Mouse (Mus musculus) CH12.LX (cell line): Measurements from ENCODE around the gene Slc26a8. TPM values are rescaled to one million over a fixed set of nuclear protein-coding genes. Genes with fewer than 3 reads are reported as not detected.

Experiments
- DNase-seq: peaks from one replicate; pipeline ENCODE4 v3.0.0-alpha.2; 2013; ENCODE audit errors: extremely low read depth
- H3K27ac ChIP-seq: 2 replicates; pipeline ENCODE4 v1.5.1; 2012; ENCODE audit warnings: low read depth, mild to moderate bottlenecking, control low read depth, moderate library complexity; ENCODE audit not compliant: insufficient read depth
- H3K27me3 ChIP-seq: replicated peaks from 2 replicates; pipeline ENCODE3; 2012; ENCODE audit warnings: inconsistent platforms
- H3K36me3 ChIP-seq, 2 experiments: replicated peaks in 1 of 2; 2 replicates each; pipeline versions ENCODE3 to v1.6.1; 2012; ENCODE audit warnings: inconsistent platforms in 1 of 2, low read length in 1 of 2, mild to moderate bottlenecking in 1 of 2, mixed read lengths in 1 of 2, moderate library complexity in 1 of 2; ENCODE audit not compliant: control insufficient read depth in 1 of 2, insufficient read depth in 1 of 2
- H3K4me1 ChIP-seq, 2 experiments: 2 replicates each; pipeline ENCODE4 v1.6.1; 2012; ENCODE audit warnings: inconsistent platforms in 1 of 2, moderate library complexity in 1 of 2; ENCODE audit not compliant: insufficient read depth in 2 of 2, control insufficient read depth in 1 of 2
- H3K4me2 ChIP-seq: 2 replicates; pipeline ENCODE4 v1.6.1; 2012; ENCODE audit warnings: low read depth, mild to moderate bottlenecking, control low read depth; ENCODE audit not compliant: poor library complexity, insufficient read depth, severe bottlenecking
- H3K4me3 ChIP-seq, 3 experiments: fragments of 150-350 bp in 1 of 3; sonication (generic) in 1 of 3; replicated peaks in 1 of 3; 2 replicates each; pipeline versions ENCODE3 to v1.5.1; 2011 to 2012; ENCODE audit warnings: low read depth in 2 of 3, low read length in 2 of 3, mild to moderate bottlenecking in 2 of 3, moderate library complexity in 2 of 3, control low read depth in 1 of 3, improper control_type of control experiment in 1 of 3, inconsistent platforms in 1 of 3, mixed read lengths in 1 of 3; ENCODE audit not compliant: poor library complexity in 1 of 3
- H3K79me2 ChIP-seq: replicated peaks from 2 replicates; pipeline ENCODE4 v1.6.1; 2012; ENCODE audit warnings: mild to moderate bottlenecking, moderate library complexity; ENCODE audit not compliant: control insufficient read depth, poor library complexity, insufficient read depth, severe bottlenecking; ENCODE audit errors: extremely low read depth
- H3K9ac ChIP-seq: 2 replicates; pipeline ENCODE4 v1.6.1; 2012; ENCODE audit warnings: low read depth, mild to moderate bottlenecking, control low read depth, moderate library complexity; ENCODE audit not compliant: insufficient read depth
- H3K9me3 ChIP-seq: replicated peaks from 2 replicates; pipeline ENCODE3; 2012; ENCODE audit warnings: low read length, inconsistent platforms, mixed read lengths
- BHLHE40 ChIP-seq: IDR thresholded peaks from 2 replicates; pipeline ENCODE4 v1.6.1; 2011; ENCODE audit warnings: mild to moderate bottlenecking, low read depth, low read length, improper control_type of control experiment
- CHD1 ChIP-seq: IDR thresholded peaks from 2 replicates; pipeline ENCODE4 v1.6.1; 2012; ENCODE audit warnings: low read depth, low read length, improper control_type of control experiment, inconsistent platforms
- CHD2 ChIP-seq: IDR thresholded peaks from 2 replicates; pipeline ENCODE4 v1.6.1; 2011; ENCODE audit warnings: low read length, improper control_type of control experiment
- CTCF ChIP-seq, 2 experiments: IDR thresholded peaks in 1 of 2; conservative IDR thresholded peaks in 1 of 2; 2 replicates each; pipeline ENCODE4 v1.5.1; 2011 to 2012; ENCODE audit warnings: low read depth in 2 of 2, low read length in 2 of 2, improper control_type of control experiment in 1 of 2, inconsistent platforms in 1 of 2, mild to moderate bottlenecking in 1 of 2, moderate library complexity in 1 of 2
- E2F4 ChIP-seq: IDR thresholded peaks from 2 replicates; pipeline ENCODE4 v1.6.1; 2011; ENCODE audit warnings: low read depth, low read length, improper control_type of control experiment; ENCODE audit not compliant: insufficient replicate concordance
- ELF1 ChIP-seq: IDR thresholded peaks from 2 replicates; pipeline ENCODE4 v1.6.1; 2014; ENCODE audit warnings: low read depth, mild to moderate bottlenecking, inconsistent platforms, low read length, improper control_type of control experiment
- EP300 ChIP-seq: IDR thresholded peaks from 2 replicates; pipeline ENCODE4 v1.6.1; 2011; ENCODE audit warnings: low read length, improper control_type of control experiment
- ETS1 ChIP-seq: conservative IDR thresholded peaks from 2 replicates; pipeline ENCODE4 v1.6.1; 2012; ENCODE audit warnings: low read depth, mild to moderate bottlenecking, inconsistent platforms, low read length, improper control_type of control experiment, moderate library complexity
- GABPA ChIP-seq: IDR thresholded peaks from 2 replicates; pipeline ENCODE4 v1.6.1; 2012; ENCODE audit warnings: low read depth, low read length, improper control_type of control experiment, inconsistent platforms; ENCODE audit not compliant: insufficient replicate concordance
- HCFC1 ChIP-seq: IDR thresholded peaks from 2 replicates; pipeline ENCODE4 v1.6.1; 2012; ENCODE audit warnings: low read depth, mild to moderate bottlenecking, inconsistent platforms, low read length, improper control_type of control experiment
- IRF4 ChIP-seq: IDR thresholded peaks from 2 replicates; pipeline ENCODE4 v1.6.1; 2014; ENCODE audit warnings: low read depth, mild to moderate bottlenecking, inconsistent platforms, low read length, improper control_type of control experiment
- JUN ChIP-seq: IDR thresholded peaks from 2 replicates; pipeline ENCODE4 v1.6.1; 2011; ENCODE audit warnings: low read depth, mild to moderate bottlenecking, low read length, improper control_type of control experiment, moderate library complexity; ENCODE audit not compliant: insufficient read depth
- JUND ChIP-seq: conservative IDR thresholded peaks from 2 replicates; pipeline ENCODE4 v1.6.1; 2011; ENCODE audit warnings: low read depth, low read length, improper control_type of control experiment
- KAT2A ChIP-seq: IDR thresholded peaks from 2 replicates; pipeline ENCODE4 v1.6.1; 2012; ENCODE audit warnings: low read length, improper control_type of control experiment, inconsistent platforms; ENCODE audit not compliant: insufficient replicate concordance
- MAFK ChIP-seq: IDR thresholded peaks from 2 replicates; pipeline ENCODE4 v1.6.1; 2011; ENCODE audit warnings: low read length, improper control_type of control experiment; ENCODE audit not compliant: insufficient replicate concordance
- MAX ChIP-seq: IDR thresholded peaks from 2 replicates; pipeline ENCODE4 v1.6.1; 2011; ENCODE audit warnings: low read length, improper control_type of control experiment
- MAZ ChIP-seq: IDR thresholded peaks from 2 replicates; pipeline ENCODE4 v1.6.1; 2012; ENCODE audit warnings: low read depth, mild to moderate bottlenecking, inconsistent platforms, low read length, improper control_type of control experiment, moderate library complexity
- MEF2A ChIP-seq: IDR thresholded peaks from 2 replicates; pipeline ENCODE4 v1.6.1; 2014; ENCODE audit warnings: low read depth, mild to moderate bottlenecking, inconsistent platforms, low read length, improper control_type of control experiment, borderline replicate concordance
- MXI1 ChIP-seq: IDR thresholded peaks from 2 replicates; pipeline ENCODE4 v1.6.1; 2011; ENCODE audit warnings: mild to moderate bottlenecking, low read depth, low read length, improper control_type of control experiment
- MYC ChIP-seq: IDR thresholded peaks from 2 replicates; pipeline ENCODE4 v1.6.1; 2011; ENCODE audit warnings: low read depth, mild to moderate bottlenecking, improper control_type of control experiment, low read length
- NELFE ChIP-seq: IDR thresholded peaks from 2 replicates; pipeline ENCODE4 v1.6.1; 2011; ENCODE audit warnings: low read depth, low read length, improper control_type of control experiment
- NRF1 ChIP-seq: IDR thresholded peaks from 2 replicates; pipeline ENCODE4 v1.6.1; 2014; ENCODE audit warnings: low read depth, mild to moderate bottlenecking, inconsistent platforms, low read length, improper control_type of control experiment, moderate library complexity
- PAX5 ChIP-seq: IDR thresholded peaks from 2 replicates; pipeline ENCODE4 v1.6.1; 2012; ENCODE audit warnings: low read length, inconsistent platforms, mixed read lengths
- POLR2A ChIP-seq: IDR thresholded peaks from 2 replicates; pipeline ENCODE4 v1.6.1; 2011; ENCODE audit warnings: low read depth, mild to moderate bottlenecking, improper control_type of control experiment, low read length
- POLR2AphosphoS2 ChIP-seq: IDR thresholded peaks from 2 replicates; pipeline ENCODE4 v1.6.1; 2011; ENCODE audit warnings: low read depth, low read length, improper control_type of control experiment
- RAD21 ChIP-seq: IDR thresholded peaks from 2 replicates; pipeline ENCODE4 v1.6.1; 2011; ENCODE audit warnings: low read depth, mild to moderate bottlenecking, low read length, improper control_type of control experiment, moderate library complexity
- RCOR1 ChIP-seq: conservative IDR thresholded peaks from 2 replicates; pipeline ENCODE4 v1.6.1; 2012; ENCODE audit warnings: low read depth, mild to moderate bottlenecking, inconsistent platforms, low read length, improper control_type of control experiment
- SIN3A ChIP-seq: IDR thresholded peaks from 2 replicates; pipeline ENCODE4 v1.6.1; 2012; ENCODE audit warnings: low read length, improper control_type of control experiment, inconsistent platforms
- SMC3 ChIP-seq: IDR thresholded peaks from 2 replicates; pipeline ENCODE4 v1.6.1; 2011; ENCODE audit warnings: low read depth, low read length, improper control_type of control experiment
- TBP ChIP-seq: conservative IDR thresholded peaks from 2 replicates; pipeline ENCODE4 v1.6.1; 2011; ENCODE audit warnings: low read depth, low read length, improper control_type of control experiment
- TCF12 ChIP-seq: IDR thresholded peaks from 2 replicates; pipeline ENCODE4 v1.6.1; 2014; ENCODE audit warnings: low read depth, mild to moderate bottlenecking, inconsistent platforms, low read length, improper control_type of control experiment
- UBTF ChIP-seq: IDR thresholded peaks from 2 replicates; pipeline ENCODE4 v1.6.1; 2012; ENCODE audit warnings: low read depth, mild to moderate bottlenecking, inconsistent platforms, low read length, improper control_type of control experiment, moderate library complexity
- USF1 ChIP-seq: IDR thresholded peaks from 2 replicates; pipeline ENCODE4 v1.6.1; 2014; ENCODE audit warnings: low read depth, mild to moderate bottlenecking, inconsistent platforms, low read length, improper control_type of control experiment
- USF2 ChIP-seq: conservative IDR thresholded peaks from 2 replicates; pipeline ENCODE4 v1.6.1; 2011; ENCODE audit warnings: low read depth, low read length, improper control_type of control experiment
- ZC3H11A ChIP-seq: IDR thresholded peaks from 2 replicates; pipeline ENCODE4 v1.6.1; 2012; ENCODE audit warnings: low read depth, mild to moderate bottlenecking, inconsistent platforms, low read length, improper control_type of control experiment
- ZKSCAN1 ChIP-seq: IDR thresholded peaks from 2 replicates; pipeline ENCODE4 v1.6.1; 2012; ENCODE audit warnings: low read depth, inconsistent platforms, low read length, improper control_type of control experiment, borderline replicate concordance
- ZMIZ1 ChIP-seq: IDR thresholded peaks from 2 replicates; pipeline ENCODE4 v1.6.1; 2012; ENCODE audit warnings: low read depth, mild to moderate bottlenecking, inconsistent platforms, low read length, improper control_type of control experiment
- ZNF384 ChIP-seq: IDR thresholded peaks from 2 replicates; pipeline ENCODE4 v1.6.1; 2012; ENCODE audit warnings: low read depth, low read length, improper control_type of control experiment, inconsistent platforms
- dilution Hi-C: fragments of 300-500 bp; cut with MboI; formaldehyde crosslinking; loops from 2 replicates; pipeline ENCODE4 v1.14.3; 2020; ENCODE audit warnings: low sequenced_read_pairs; ENCODE audit not compliant: extremely low pct_unique_long_range_greater_than_20kb, extremely low pct_ligation_motif_present
- in situ Hi-C: fragments of 300-500 bp; cut with MboI; formaldehyde crosslinking; loops from 3 replicates; pipeline ENCODE4 v1.14.3; 2019; ENCODE audit warnings: low sequenced_read_pairs, low pct_ligation_motif_present, low pct_unique_long_range_greater_than_20kb, mixed read lengths
- polyA plus RNA-seq: library from polyadenylated mRNA; unstranded; fragments of >175 nt; gene quantifications from 2 replicates; pipeline ENCODE4 v1.2.1, GENCODE M21; 2012; ENCODE audit warnings: low read depth; ENCODE audit not compliant: insufficient read length
- total RNA-seq, 2 experiments: library from RNA; depleted of rRNA; stranded (reverse); fragments of 300-350 nt in 1 of 2; fragments of >200 nt in 1 of 2; gene quantifications; 2 replicates each; pipeline ENCODE4 v1.2.3; 2012 to 2014

The Slc26a8 gene
- total and polyA plus RNA-seq, 3 experiments: 0.44 TPM; not detected in 2

GRCm38 (mm10) chr17:28625327-28625726, 64.7 kb downstream of the Slc26a8 start:
- dilution Hi-C loops (no loop called here), in situ Hi-C loops (no loop called here)
- Histone ChIP-seq H3K27me3 (peaks cover 11% of the 10 kb centered on the region), H3K4me3 (no peak overlapping the region), H3K4me2 (peak overlapping the region; percentile 65), H3K9me3 (no peaks in the 10 kb centered on the region), H3K4me1 (peaks cover 9 to 26% of the 10 kb centered on the region in 2 experiments; a peak in 3 of 4 replicates), H3K27ac (no peak overlapping the region), H3K9ac (peak overlapping the region; percentile 11; the same call in 1 of the 2 replicates), H3K79me2 (peaks cover 18% of the 10 kb centered on the region), H3K36me3 (peaks cover 0 to 4% of the 10 kb centered on the region in 2 experiments)
- peak; percentile 61 for DNase-seq
- TF ChIP-seq USF2: no peak
- no peak for TF ChIP-seq E2F4
- no peak for TF ChIP-seq UBTF
- TF ChIP-seq GABPA: no peak
- TF ChIP-seq TBP: no peak
- TF ChIP-seq POLR2AphosphoS2: no peak
- 0 out of 2 replicates have a peak, but pooled peaks have one; percentile 13 for TF ChIP-seq JUN
- TF ChIP-seq ELF1: no peak
- no peak for TF ChIP-seq CTCF (conservative IDR thresholded peaks at IDR 0.05 in 1 of 2, IDR thresholded peaks at IDR 0.05 in 1 of 2; ENCODE audit: low read depth in 2 of 2, low read length in 2 of 2)
- peak; percentile 90 for TF ChIP-seq BHLHE40
- peak; percentile 45; the same call in 1 of the 2 replicates for TF ChIP-seq SIN3A
- TF ChIP-seq IRF4: peak; percentile 49; the same call in 1 of the 2 replicates
- 0 out of 2 replicates have a peak, but pooled peaks have one; percentile 15 for TF ChIP-seq MAX
- TF ChIP-seq HCFC1: no peak; the same call in 1 of the 2 replicates
- TF ChIP-seq ZC3H11A: no peak
- peak; percentile 40; the same call in 1 of the 2 replicates for TF ChIP-seq MXI1
- TF ChIP-seq ZMIZ1: no peak
- TF ChIP-seq RCOR1: no peak
- TF ChIP-seq MEF2A: peak; percentile 63; the same call in 1 of the 2 replicates
- no peak for TF ChIP-seq USF1
- TF ChIP-seq PAX5: no peak
- TF ChIP-seq ZNF384: no peak
- TF ChIP-seq ZKSCAN1: no peak
- no peak for TF ChIP-seq KAT2A
- no peak for TF ChIP-seq CHD1
- 0 out of 2 replicates have a peak, but pooled peaks have one; percentile 6 for TF ChIP-seq JUND
- peak; percentile 69 for TF ChIP-seq ETS1
- TF ChIP-seq SMC3: no peak
- no peak for TF ChIP-seq POLR2A
- no peak for TF ChIP-seq MAZ
- no peak for TF ChIP-seq NELFE
- no peak; the same call in none of the 2 replicates for TF ChIP-seq EP300
- TF ChIP-seq MYC: 0 out of 2 replicates have a peak, but pooled peaks have one; percentile 53
- 0 out of 2 replicates have a peak, but pooled peaks have one; percentile 26 for TF ChIP-seq TCF12
- 0 out of 2 replicates have a peak, but pooled peaks have one; percentile 47 for TF ChIP-seq MAFK
- TF ChIP-seq RAD21: no peak
- TF ChIP-seq NRF1: peak; percentile 60
- TF ChIP-seq CHD2: no peak
- TF ChIP-seq, all 38 proteins: peak for 13
